8 mouse cellular contexts compared by ENCODE assay signal in genomic region chr12:77000096-77000704, GRCm38 (mm10). TPM values are rescaled to one million over a fixed set of nuclear protein-coding genes. Genes with fewer than 3 reads are reported as not detected.
DNase-seq lines count a peak whose midpoint lies in the region; ATAC-seq and TF ChIP-seq lines count a peak whose summit lies in the region.

No protein-coding gene starts in this region.

- TF ChIP-seq CTCF in hindbrain, postnatal 0 days (IDR thresholded peaks at IDR 0.05; ENCODE audit: low read depth) = peak; percentile 85

- DNase-seq in urinary bladder, postnatal 14 days (ENCODE audit: low spot score) = peak; percentile 49
- DNase-seq in urinary bladder, postnatal 10 days (ENCODE audit: low spot score) = no peak
- DNase-seq in cerebellum, adult 9-10 months = peak; percentile 86
- DNase-seq in hindbrain, postnatal 0 days (ENCODE audit: low spot score) = peak; percentile 92
- DNase-seq in left cerebral cortex, postnatal 25 days (ENCODE audit: low spot score in 2 of 2) = peak; percentile 63 to 74
- peak; percentile 92 for DNase-seq in midbrain, embryonic 11.5 days (ENCODE audit: low spot score, missing footprints)
- peak; percentile 51 to 80 for DNase-seq in spleen, postnatal 4 days (ENCODE audit: low spot score in 2 of 2)

- no peak overlapping the region for H3K4me3 ChIP-seq in hindbrain, postnatal 0 days (ENCODE audit: low read length)
- no peak overlapping the region for H3K4me3 ChIP-seq in midbrain, embryonic 11.5 days (ENCODE audit: low read depth, low read length)

- H3K4me2 ChIP-seq in hindbrain, postnatal 0 days (ENCODE audit: low read depth, low read length) = no peak overlapping the region
- no peak overlapping the region for H3K4me2 ChIP-seq in midbrain, embryonic 11.5 days

- no peak overlapping the region for H3K9ac ChIP-seq in hindbrain, postnatal 0 days (replicated peaks; ENCODE audit: low read length)
- no peak overlapping the region for H3K9ac ChIP-seq in midbrain, embryonic 11.5 days (ENCODE audit: low read length)

- intact Hi-C loops in left cerebral cortex, postnatal 25 days (cut with DNase I) = loop anchor here (2.0 to 10.0 kb wide), 4 partner anchors 567 to 1087 kb away; no protein-coding TSS in a partner anchor

- H3K27me3 ChIP-seq in hindbrain, postnatal 0 days (ENCODE audit: insufficient read depth, low read length) = no peaks in the 10 kb centered on the region
- no peaks in the 10 kb centered on the region for H3K27me3 ChIP-seq in midbrain, embryonic 11.5 days (ENCODE audit: control insufficient read depth, insufficient read depth, low read length)

- no peaks in the 10 kb centered on the region for H3K9me3 ChIP-seq in hindbrain, postnatal 0 days (ENCODE audit: low read length)
- H3K9me3 ChIP-seq in midbrain, embryonic 11.5 days (ENCODE audit: control insufficient read depth, low read length) = no peaks in the 10 kb centered on the region

- H3K27ac ChIP-seq in hindbrain, postnatal 0 days = no peak overlapping the region; the same call in 1 of the 2 replicates
- no peak overlapping the region for H3K27ac ChIP-seq in midbrain, embryonic 11.5 days (ENCODE audit: low read depth, low read length)

- no peaks in the 10 kb centered on the region for H3K4me1 ChIP-seq in hindbrain, postnatal 0 days (ENCODE audit: insufficient read depth, low read length)
- H3K4me1 ChIP-seq in midbrain, embryonic 11.5 days (ENCODE audit: control insufficient read depth, insufficient read depth, low read length) = no peaks in the 10 kb centered on the region

- WGBS in hindbrain, postnatal 0 days = 9% methylated on average over 4 of the region's 4 CpGs
- WGBS in midbrain, embryonic 11.5 days = 19% methylated on average over 4 of the region's 4 CpGs

- ATAC-seq in frontal cortex, adult (ENCODE audit: low TSS enrichment) = peak; percentile 89
- ATAC-seq in hindbrain, postnatal 0 days = peak; percentile 90
- ATAC-seq in midbrain, embryonic 11.5 days (ENCODE audit: low FRiP score) = peak; percentile 80

- no peaks in the 10 kb centered on the region for H3K36me3 ChIP-seq in hindbrain, postnatal 0 days (ENCODE audit: insufficient read depth, low read length)
- no peaks in the 10 kb centered on the region for H3K36me3 ChIP-seq in midbrain, embryonic 11.5 days (ENCODE audit: control insufficient read depth, insufficient read depth, low read length)

RNA-seq across cellular contexts. Expression of gene Max, which starts 38.2 kb away (rescaled TPM):
- 44.0 and 60.1 TPM in 2 replicates for total RNA-seq in hindbrain, postnatal 0 days (2014; rRNA removed)
- polyA plus RNA-seq in hindbrain, postnatal 0 days (2015; fragmentation: Nextera tagmentation; extraction: Ambion mirVana) = 18.2 TPM in 2 replicates
- total RNA-seq in left cerebral cortex, postnatal 25 days (2021) = 10 to 100 TPM; 73.5 to 74.7 TPM
- 29.2 and 37.5 TPM in 2 replicates for polyA plus RNA-seq in midbrain, embryonic 11.5 days (2014; fragmentation: Nextera tagmentation; extraction: Ambion mirVana)
